Mouse (Mus musculus) spleen, embryonic (tissue): ENCODE measurements around the gene Myo10.

ENCODE experiments used
- CTCF ChIA-PET: fragments of 350-600 bp; sonication (Branson Sonifier 250); formaldehyde crosslinking; loops from one replicate; lab custom pipeline; 2022; lab: Charles Lee

Gene Myo10

GRCm38 (mm10) chr15:25760304-25760703 is 138.0 kb downstream of the Myo10 start:
- CTCF ChIA-PET, result no interaction called here

- CTCF ChIA-PET, result no interaction called here
These were observed 138.7 kb downstream of the Myo10 start for GRCm38 (mm10) chr15:25761049-25761448.

- CTCF ChIA-PET, result no interaction called here
These were observed 139.5 kb downstream of the Myo10 start for GRCm38 (mm10) chr15:25761800-25762211.

- CTCF ChIA-PET, result no interaction called here
These were observed 140.0 kb downstream of the Myo10 start for GRCm38 (mm10) chr15:25762306-25762705.

- CTCF ChIA-PET, result interaction anchor here (0.6 kb wide), 1 partner anchor 1702 kb away, joined by 3 read pairs; no protein-coding TSS in a partner anchor
These were observed 140.8 kb downstream of the Myo10 start for GRCm38 (mm10) chr15:25763106-25763505.

- CTCF ChIA-PET, result no interaction called here
These were observed 142.5 kb downstream of the Myo10 start for GRCm38 (mm10) chr15:25764653-25765352.

- CTCF ChIA-PET, result no interaction called here
These were observed 145.5 kb downstream of the Myo10 start for GRCm38 (mm10) chr15:25767777-25768176.

- CTCF ChIA-PET, result no interaction called here
These were observed 147.4 kb downstream of the Myo10 start for GRCm38 (mm10) chr15:25769524-25770255.

GRCm38 (mm10) chr15:25771782-25772181 is 149.5 kb downstream of the Myo10 start:
- CTCF ChIA-PET, result no interaction called here

- CTCF ChIA-PET, result interaction anchor here (1.0 kb wide), 1 partner anchor 21 kb away, joined by 3 read pairs; no protein-coding TSS in a partner anchor
These were observed 151.6 kb downstream of the Myo10 start for GRCm38 (mm10) chr15:25773711-25774513.

GRCm38 (mm10) chr15:25778937-25779336 is 156.6 kb downstream of the Myo10 start:
- CTCF ChIA-PET, result interaction anchor here (0.7 kb wide), 1 partner anchor 113 kb away, joined by 5 read pairs; no protein-coding TSS in a partner anchor

GRCm38 (mm10) chr15:25779522-25780191 is 157.3 kb downstream of the Myo10 start:
- CTCF ChIA-PET, result interaction anchor here (0.5 to 0.6 kb wide), 3 partner anchors 110 to 516 kb away, joined by 4 to 7 read pairs (median 7); no protein-coding TSS in a partner anchor

- CTCF ChIA-PET, result no interaction called here
These were observed 158.7 kb downstream of the Myo10 start for GRCm38 (mm10) chr15:25781053-25781452.

GRCm38 (mm10) chr15:25785456-25786390 is 163.4 kb downstream of the Myo10 start:
- CTCF ChIA-PET, result no interaction called here

- CTCF ChIA-PET, result no interaction called here
These were observed 165.1 kb downstream of the Myo10 start for GRCm38 (mm10) chr15:25787406-25787805.

GRCm38 (mm10) chr15:25787965-25788364 is 165.6 kb downstream of the Myo10 start:
- CTCF ChIA-PET, result no interaction called here

GRCm38 (mm10) chr15:25788565-25788964 is 166.2 kb downstream of the Myo10 start:
- CTCF ChIA-PET, result no interaction called here

- CTCF ChIA-PET, result no interaction called here
These were observed 166.9 kb downstream of the Myo10 start for GRCm38 (mm10) chr15:25789241-25789640.

- CTCF ChIA-PET, result interaction anchor here (0.6 kb wide), 1 partner anchor 63 kb away, joined by 6 read pairs; no protein-coding TSS in a partner anchor
These were observed 169.5 kb downstream of the Myo10 start for GRCm38 (mm10) chr15:25791660-25792353.
